Mouse (Mus musculus) megakaryocyte, embryonic 14.5 days (primary cell): ENCODE measurements at regions not wholly inside any gene's neighbourhood (a gene's known extent, or its start where the extent isn't known, plus 50 kb on each side); places are given as distances from the start of the nearest gene placed in this dataset.

Experiments used
- FLI1 ChIP-seq: IDR thresholded peaks from 2 replicates; pipeline ENCODE4 v1.6.1; 2012; ENCODE audit warnings: low read length, inconsistent platforms, mixed read lengths
- GATA1 ChIP-seq: IDR thresholded peaks from 3 replicates; pipeline ENCODE4 v1.6.1; 2012; ENCODE audit warnings: mixed read lengths, low read length, inconsistent platforms, borderline replicate concordance

GRCm38 (mm10) chr6:37728621-37729020 is 142.0 kb upstream of the Trim24 start:
- TF ChIP-seq FLI1: no peak
- no peak for TF ChIP-seq GATA1
